Mouse (Mus musculus): Measurements from ENCODE around the gene Arl16. TPM values are rescaled to one million over a fixed set of nuclear protein-coding genes. Genes with fewer than 3 reads are reported as not detected.

Gene Arl16
- polyA plus RNA-seq, 1 experiment = 10.7 TPM

GRCm38 (mm10) chr11:120501018-120501417 lies 33.6 kb upstream of the Arl16 start:
- H3K27me3 ChIP-seq (ENCODE audit: control insufficient read depth, insufficient read depth, low read length, poor library complexity, severe bottlenecking) = no peaks in the 10 kb centered on the region
- no peaks in the 10 kb centered on the region for H3K4me1 ChIP-seq (ENCODE audit: control insufficient read depth, insufficient read depth, low read length)
- 0 out of 2 replicates have a peak, but pooled peaks cover 3% of the 10 kb centered on the region for H3K36me3 ChIP-seq (ENCODE audit: control insufficient read depth, insufficient read depth, low read length, poor library complexity, severe bottlenecking)
- no peak overlapping the region for H3K27ac ChIP-seq (ENCODE audit: insufficient read depth, low read length)
- no peak for TF ChIP-seq POLR2A (IDR thresholded peaks at IDR 0.05; ENCODE audit: insufficient read depth, low read length)
- no peak for TF ChIP-seq CTCF (IDR thresholded peaks at IDR 0.05; ENCODE audit: low read depth, low read length)
- no peak for TF ChIP-seq EP300 (IDR thresholded peaks at IDR 0.05; ENCODE audit: insufficient read depth, low read depth, low read length)
- H3K9me3 ChIP-seq (replicated peaks; ENCODE audit: control insufficient read depth, insufficient read depth, low read length, poor library complexity, severe bottlenecking) = no peaks in the 10 kb centered on the region
- no peak overlapping the region for H3K4me3 ChIP-seq (ENCODE audit: low read depth, low read length)
- no peak overlapping the region for H3K9ac ChIP-seq (ENCODE audit: low read depth, poor library complexity, severe bottlenecking)

DNA sequence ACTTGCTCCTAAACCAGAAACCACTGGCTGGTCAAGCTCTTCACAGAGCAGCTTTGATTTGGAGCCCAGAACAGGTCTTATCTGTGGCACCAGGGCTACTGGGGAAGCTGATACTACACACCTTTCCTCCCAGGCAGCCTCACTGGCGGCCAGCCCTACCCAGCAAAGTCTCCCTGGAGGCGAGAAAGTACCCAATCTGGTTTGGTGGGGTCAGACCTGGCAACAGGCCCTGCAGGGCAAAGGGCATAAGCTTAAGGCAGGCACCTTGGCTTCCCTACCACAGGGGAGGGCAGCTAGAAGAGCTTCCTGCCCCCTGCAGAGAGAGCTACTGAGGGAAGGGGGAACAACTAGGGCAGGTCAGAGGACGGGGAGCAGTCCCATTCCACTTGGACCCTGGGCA lies 33.0 kb upstream of the Arl16 start:
- no peaks in the 10 kb centered on the region for H3K4me1 ChIP-seq (ENCODE audit: control insufficient read depth, insufficient read depth, low read length)
- 0 out of 2 replicates have a peak, but pooled peaks cover 7% of the 10 kb centered on the region for H3K36me3 ChIP-seq (ENCODE audit: control insufficient read depth, insufficient read depth, low read length, poor library complexity, severe bottlenecking)
- no peak overlapping the region for H3K9ac ChIP-seq (ENCODE audit: low read depth, poor library complexity, severe bottlenecking)
- TF ChIP-seq EP300 (IDR thresholded peaks at IDR 0.05; ENCODE audit: insufficient read depth, low read depth, low read length) = no peak
- TF ChIP-seq CTCF (IDR thresholded peaks at IDR 0.05; ENCODE audit: low read depth, low read length) = no peak
- TF ChIP-seq POLR2A (IDR thresholded peaks at IDR 0.05; ENCODE audit: insufficient read depth, low read length) = no peak
- H3K27ac ChIP-seq (ENCODE audit: insufficient read depth, low read length) = no peak overlapping the region
- H3K27me3 ChIP-seq (ENCODE audit: control insufficient read depth, insufficient read depth, low read length, poor library complexity, severe bottlenecking) = no peaks in the 10 kb centered on the region
- H3K9me3 ChIP-seq (replicated peaks; ENCODE audit: control insufficient read depth, insufficient read depth, low read length, poor library complexity, severe bottlenecking) = no peaks in the 10 kb centered on the region
- H3K4me3 ChIP-seq (ENCODE audit: low read depth, low read length) = no peak overlapping the region

- TF ChIP-seq POLR2A (IDR thresholded peaks at IDR 0.05; ENCODE audit: insufficient read depth, low read length) = no peak
- TF ChIP-seq EP300 (IDR thresholded peaks at IDR 0.05; ENCODE audit: insufficient read depth, low read depth, low read length) = no peak
- no peak for TF ChIP-seq CTCF (IDR thresholded peaks at IDR 0.05; ENCODE audit: low read depth, low read length)
- no peak overlapping the region for H3K9ac ChIP-seq (ENCODE audit: low read depth, poor library complexity, severe bottlenecking)
- H3K27me3 ChIP-seq (ENCODE audit: control insufficient read depth, insufficient read depth, low read length, poor library complexity, severe bottlenecking) = no peaks in the 10 kb centered on the region
- H3K9me3 ChIP-seq (replicated peaks; ENCODE audit: control insufficient read depth, insufficient read depth, low read length, poor library complexity, severe bottlenecking) = no peaks in the 10 kb centered on the region
- H3K27ac ChIP-seq (ENCODE audit: insufficient read depth, low read length) = no peak overlapping the region
- no peak overlapping the region for H3K4me3 ChIP-seq (ENCODE audit: low read depth, low read length)
- peaks cover 10% of the 10 kb centered on the region; the same call in 1 of the 2 replicates for H3K36me3 ChIP-seq (ENCODE audit: control insufficient read depth, insufficient read depth, low read length, poor library complexity, severe bottlenecking)
- no peaks in the 10 kb centered on the region for H3K4me1 ChIP-seq (ENCODE audit: control insufficient read depth, insufficient read depth, low read length)
These were observed 32.5 kb upstream of the Arl16 start for GRCm38 (mm10) chr11:120499894-120500293.

DNA sequence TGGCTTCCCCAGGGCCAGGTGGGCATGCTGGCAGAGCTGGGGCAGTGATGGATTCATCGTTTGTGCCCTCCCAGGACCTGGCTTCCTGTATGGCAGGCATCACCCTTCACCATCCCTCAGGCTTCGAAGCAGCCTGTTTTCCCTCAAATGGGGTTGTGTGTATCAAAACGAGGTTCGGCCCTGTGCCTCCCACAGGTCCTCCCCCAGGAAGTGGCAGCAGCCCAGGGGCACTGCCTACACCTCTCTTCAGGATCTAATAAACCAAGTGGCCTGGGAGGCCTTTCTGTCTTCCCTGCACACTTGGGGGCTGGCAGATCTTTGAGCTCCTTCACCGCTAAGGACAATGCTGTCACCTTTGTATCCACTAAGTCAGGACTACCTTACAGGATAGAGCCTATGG lies 31.5 kb upstream of the Arl16 start:
- Histone ChIP-seq H3K27me3 (ENCODE audit: control insufficient read depth, insufficient read depth, low read length, poor library complexity, severe bottlenecking) (no peaks in the 10 kb centered on the region), H3K36me3 (ENCODE audit: control insufficient read depth, insufficient read depth, low read length, poor library complexity, severe bottlenecking) (peaks cover 10% of the 10 kb centered on the region; the same call in 1 of the 2 replicates), H3K9me3 (replicated peaks; ENCODE audit: control insufficient read depth, insufficient read depth, low read length, poor library complexity, severe bottlenecking) (no peaks in the 10 kb centered on the region), H3K4me1 (ENCODE audit: control insufficient read depth, insufficient read depth, low read length) (no peaks in the 10 kb centered on the region), H3K4me3 (ENCODE audit: low read depth, low read length) (no peak overlapping the region), H3K27ac (ENCODE audit: insufficient read depth, low read length) (no peak overlapping the region), H3K9ac (ENCODE audit: low read depth, poor library complexity, severe bottlenecking) (no peak overlapping the region)
- TF ChIP-seq CTCF (IDR thresholded peaks at IDR 0.05; ENCODE audit: low read depth, low read length) (no peak), POLR2A (IDR thresholded peaks at IDR 0.05; ENCODE audit: insufficient read depth, low read length) (no peak), EP300 (IDR thresholded peaks at IDR 0.05; ENCODE audit: insufficient read depth, low read depth, low read length) (no peak)

DNA sequence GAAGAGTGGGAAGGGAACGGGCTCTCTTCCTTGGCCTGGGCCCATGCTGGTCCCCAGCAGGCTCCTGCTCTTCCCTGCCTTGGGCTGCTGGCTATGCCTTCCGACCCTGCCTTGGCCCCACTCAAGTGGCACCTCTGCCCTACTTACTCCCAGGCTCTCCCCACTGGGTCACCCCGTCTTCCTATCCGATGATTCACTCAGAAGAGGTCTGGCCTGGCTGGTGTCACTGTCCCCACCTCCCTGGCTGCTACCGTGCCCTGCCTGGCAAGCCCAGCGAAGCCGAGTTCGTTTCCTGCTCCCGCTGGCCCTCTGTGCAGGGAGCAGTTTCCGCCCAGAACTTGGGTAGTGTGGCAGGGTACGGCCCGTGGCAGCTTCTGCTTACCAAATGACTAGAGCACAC lies 30.8 kb upstream of the Arl16 start:
- Histone ChIP-seq H3K4me1 (ENCODE audit: control insufficient read depth, insufficient read depth, low read length) (no peaks in the 10 kb centered on the region), H3K4me3 (ENCODE audit: low read depth, low read length) (no peak overlapping the region), H3K36me3 (ENCODE audit: control insufficient read depth, insufficient read depth, low read length, poor library complexity, severe bottlenecking) (peaks cover 10% of the 10 kb centered on the region; the same call in 1 of the 2 replicates)

DNA sequence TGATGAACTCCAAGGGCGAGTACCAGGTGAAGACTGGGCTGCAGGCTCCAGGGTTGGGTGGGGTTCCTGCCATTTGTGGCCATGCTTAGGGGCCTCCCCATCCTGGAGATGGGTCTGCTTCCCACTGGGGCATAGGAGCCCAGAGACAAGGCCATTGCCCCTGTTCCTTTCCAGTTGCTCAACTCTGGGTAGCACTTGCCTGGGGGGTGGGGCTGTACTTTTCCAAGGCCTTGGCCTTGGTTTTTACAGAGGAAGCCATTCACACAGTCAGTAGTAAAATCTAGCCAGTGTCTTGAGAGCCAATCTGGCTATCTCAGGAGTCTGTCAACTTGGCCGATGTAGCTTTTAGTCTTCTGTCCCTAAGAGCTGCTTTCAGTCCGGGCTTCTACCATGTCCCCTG lies 30.0 kb upstream of the Arl16 start:
- H3K36me3 ChIP-seq (ENCODE audit: control insufficient read depth, insufficient read depth, low read length, poor library complexity, severe bottlenecking) = peaks cover 10% of the 10 kb centered on the region; the same call in 1 of the 2 replicates
- TF ChIP-seq EP300 (IDR thresholded peaks at IDR 0.05; ENCODE audit: insufficient read depth, low read depth, low read length) (no peak), POLR2A (IDR thresholded peaks at IDR 0.05; ENCODE audit: insufficient read depth, low read length) (no peak), CTCF (IDR thresholded peaks at IDR 0.05; ENCODE audit: low read depth, low read length) (no peak)
- H3K9me3 ChIP-seq (replicated peaks; ENCODE audit: control insufficient read depth, insufficient read depth, low read length, poor library complexity, severe bottlenecking) = no peaks in the 10 kb centered on the region
- no peaks in the 10 kb centered on the region for H3K4me1 ChIP-seq (ENCODE audit: control insufficient read depth, insufficient read depth, low read length)
- H3K27me3 ChIP-seq (ENCODE audit: control insufficient read depth, insufficient read depth, low read length, poor library complexity, severe bottlenecking) = no peaks in the 10 kb centered on the region
- H3K9ac ChIP-seq (ENCODE audit: low read depth, poor library complexity, severe bottlenecking) = no peak overlapping the region
- H3K4me3 ChIP-seq (ENCODE audit: low read depth, low read length) = no peak overlapping the region
- no peak overlapping the region for H3K27ac ChIP-seq (ENCODE audit: insufficient read depth, low read length)

More for the DNA sequence above, 30.8 kb upstream of the Arl16 start:
- Histone ChIP-seq H3K9ac (ENCODE audit: low read depth, poor library complexity, severe bottlenecking) (no peak overlapping the region), H3K27me3 (ENCODE audit: control insufficient read depth, insufficient read depth, low read length, poor library complexity, severe bottlenecking) (no peaks in the 10 kb centered on the region), H3K9me3 (replicated peaks; ENCODE audit: control insufficient read depth, insufficient read depth, low read length, poor library complexity, severe bottlenecking) (no peaks in the 10 kb centered on the region), H3K27ac (ENCODE audit: insufficient read depth, low read length) (no peak overlapping the region)
- TF ChIP-seq CTCF (IDR thresholded peaks at IDR 0.05; ENCODE audit: low read depth, low read length) (no peak), POLR2A (IDR thresholded peaks at IDR 0.05; ENCODE audit: insufficient read depth, low read length) (no peak), EP300 (IDR thresholded peaks at IDR 0.05; ENCODE audit: insufficient read depth, low read depth, low read length) (no peak)
